Mouse (Mus musculus) left cerebral cortex, postnatal 10 days (tissue): Measurements from ENCODE around the gene Acot1. TPM values are rescaled to one million over a fixed set of nuclear protein-coding genes. Genes with fewer than 3 reads are reported as not detected.
"Not testable (repeated sequence)": the region's sequence is repeated elsewhere in the genome, so short reads cannot be mapped to it uniquely, and the experiment has no call there.

Experiments
- DNase-seq, 2 experiments: peaks; one replicate each; pipeline ENCODE4 v3.0.0; 2021 to 2022; ENCODE audit warnings: low spot score in 2 of 2, mixed read lengths in 1 of 2; ENCODE audit errors: extremely low spot score in 1 of 2
- intact Hi-C: fragments of 180-260 bp; cut with DNase I; formaldehyde crosslinking; loops from one replicate; pipeline ENCODE4 v1.15.1; 2025
- total RNA-seq, 2 experiments: library from RNA; stranded (reverse); gene quantifications; 2 replicates each; pipeline ENCODE4 v1.2.3; 2021

Acot1 gene
- 10 to 100 TPM; 18.6 to 20.2 TPM for total RNA-seq

GRCm38 (mm10) chr12:84009171-84009965, at the start of gene Acot1:
TSS of gene Acot1 (plus strand) at chr12:84009490.
- DNase-seq: peak; percentile 72 to 81
- intact Hi-C loops: not testable (repeated sequence)

GRCm38 (mm10) chr12:83965235-83965634, 44.1 kb upstream of the Acot1 start:
- no peak for DNase-seq
- intact Hi-C loops: no loop called here

- intact Hi-C loops: no loop called here
- DNase-seq: no peak
Measured at GRCm38 (mm10) chr12:83972117-83972516, 37.2 kb upstream of the Acot1 start.

- DNase-seq: no peak
- intact Hi-C loops: no loop called here
Measured at GRCm38 (mm10) chr12:83978862-83979261, 30.4 kb upstream of the Acot1 start.

GRCm38 (mm10) chr12:83981615-83982014, 27.7 kb upstream of the Acot1 start:
- DNase-seq: no peak
- intact Hi-C loops: no loop called here

- no peak for DNase-seq
- intact Hi-C loops: loop anchor here (5.0 kb wide), 1 partner anchor 48 kb away; no protein-coding TSS in a partner anchor
Measured at GRCm38 (mm10) chr12:83984752-83985151, 24.5 kb upstream of the Acot1 start, which contains the start of gene Heatr4. TSS of gene Heatr4 (minus strand) at chr12:83984852.

GRCm38 (mm10) chr12:83987242-83987582, 22.1 kb upstream of the Acot1 start:
- intact Hi-C loops: loop anchor here (5.0 kb wide), 1 partner anchor 45 kb away; no protein-coding TSS in a partner anchor

GRCm38 (mm10) chr12:83987583-83988441, 21.5 kb upstream of the Acot1 start, which contains the start of gene Acot2:
TSS of gene Acot2 (plus strand) at chr12:83987861.
- DNase-seq: peak; percentile 76 to 85
- intact Hi-C loops: loop anchor here (5.0 kb wide), 1 partner anchor 44 kb away; no protein-coding TSS in a partner anchor

More at GRCm38 (mm10) chr12:83987242-83987582, 22.1 kb upstream of the Acot1 start:
- no peak for DNase-seq

GRCm38 (mm10) chr12:83988483-83988882, 20.8 kb upstream of the Acot1 start:
- DNase-seq: no peak
- intact Hi-C loops: loop anchor here (5.0 kb wide), 1 partner anchor 44 kb away; no protein-coding TSS in a partner anchor

- intact Hi-C loops: loop anchor here (5.0 kb wide), 1 partner anchor 43 kb away; no protein-coding TSS in a partner anchor
- DNase-seq: no peak
Measured at GRCm38 (mm10) chr12:83989378-83989777, 19.9 kb upstream of the Acot1 start.

GRCm38 (mm10) chr12:83997221-83997620, 12.1 kb upstream of the Acot1 start:
- no peak for DNase-seq
- intact Hi-C loops: no loop called here

- no peak for DNase-seq
Measured at GRCm38 (mm10) chr12:83998341-83999107, 10.8 kb upstream of the Acot1 start.

GRCm38 (mm10) chr12:83999237-83999636, 10.1 kb upstream of the Acot1 start:
- DNase-seq: peak in 1 of 2 experiments; percentile 51
- intact Hi-C loops: not testable (repeated sequence)

More at GRCm38 (mm10) chr12:83998341-83999107, 10.8 kb upstream of the Acot1 start:
- intact Hi-C loops: no loop called here

- intact Hi-C loops: no loop called here
- no peak for DNase-seq
Measured at GRCm38 (mm10) chr12:84000418-84000817, 8.9 kb upstream of the Acot1 start.

GRCm38 (mm10) chr12:84003866-84004265, 5.4 kb upstream of the Acot1 start:
- DNase-seq: no peak

GRCm38 (mm10) chr12:84008251-84008650, 1.0 kb upstream of the Acot1 start:
- intact Hi-C loops: no loop called here
- DNase-seq: no peak

More at GRCm38 (mm10) chr12:84003866-84004265, 5.4 kb upstream of the Acot1 start:
- intact Hi-C loops: no loop called here

- intact Hi-C loops: no loop called here
- DNase-seq: no peak
Measured at GRCm38 (mm10) chr12:84008729-84009128, 561 bp upstream of the Acot1 start.

- intact Hi-C loops: no loop called here
- no peak for DNase-seq
Measured at GRCm38 (mm10) chr12:84010201-84010600, 911 bp downstream of the Acot1 start.
